Mouse (Mus musculus) heart, adult 8-10 months (tissue): Measurements from ENCODE around the gene Fgf18. TPM values are rescaled to one million over a fixed set of nuclear protein-coding genes. Genes with fewer than 3 reads are reported as not detected.

ENCODE experiments used
- DNase-seq: peaks from one replicate; pipeline ENCODE4 v3.0.0; 2022; ENCODE audit warnings: low spot score
- total RNA-seq, 4 experiments: library from RNA; stranded (reverse); gene quantifications; 2 replicates each; pipeline ENCODE4 v1.2.4; 2022

The Fgf18 gene
- total RNA-seq, 4 experiments from 2014 or later = 3.0 to 5.6 (median 4.9) TPM

- no peak for DNase-seq
These were observed 4.1 kb upstream of the Fgf18 start for GRCm38 (mm10) chr11:33151128-33151779.

- DNase-seq = no peak
These were observed 3.2 kb upstream of the Fgf18 start for GRCm38 (mm10) chr11:33150364-33150763.

DNA sequence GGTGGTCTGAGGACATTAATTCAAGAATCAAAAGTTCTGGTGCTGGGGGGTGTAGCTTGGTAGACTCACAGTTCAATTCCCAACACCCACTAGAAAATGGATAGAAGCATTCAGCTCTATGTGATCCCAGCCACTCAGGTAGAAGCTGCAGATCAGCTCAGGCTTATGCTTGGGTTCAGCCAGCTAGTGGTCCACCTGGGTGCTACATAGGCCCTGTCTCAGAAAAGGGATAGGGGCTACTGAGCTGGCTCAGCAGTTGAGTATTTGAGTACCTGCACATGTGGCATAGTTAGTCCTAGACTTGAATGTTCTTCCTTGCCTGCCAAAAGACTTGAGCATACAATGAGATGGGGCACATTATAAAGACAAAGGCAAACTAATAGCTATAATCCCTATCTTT, 2.3 kb upstream of the Fgf18 start:
- no peak for DNase-seq

GRCm38 (mm10) chr11:33149088-33149436, 1.9 kb upstream of the Fgf18 start:
- no peak for DNase-seq

DNA sequence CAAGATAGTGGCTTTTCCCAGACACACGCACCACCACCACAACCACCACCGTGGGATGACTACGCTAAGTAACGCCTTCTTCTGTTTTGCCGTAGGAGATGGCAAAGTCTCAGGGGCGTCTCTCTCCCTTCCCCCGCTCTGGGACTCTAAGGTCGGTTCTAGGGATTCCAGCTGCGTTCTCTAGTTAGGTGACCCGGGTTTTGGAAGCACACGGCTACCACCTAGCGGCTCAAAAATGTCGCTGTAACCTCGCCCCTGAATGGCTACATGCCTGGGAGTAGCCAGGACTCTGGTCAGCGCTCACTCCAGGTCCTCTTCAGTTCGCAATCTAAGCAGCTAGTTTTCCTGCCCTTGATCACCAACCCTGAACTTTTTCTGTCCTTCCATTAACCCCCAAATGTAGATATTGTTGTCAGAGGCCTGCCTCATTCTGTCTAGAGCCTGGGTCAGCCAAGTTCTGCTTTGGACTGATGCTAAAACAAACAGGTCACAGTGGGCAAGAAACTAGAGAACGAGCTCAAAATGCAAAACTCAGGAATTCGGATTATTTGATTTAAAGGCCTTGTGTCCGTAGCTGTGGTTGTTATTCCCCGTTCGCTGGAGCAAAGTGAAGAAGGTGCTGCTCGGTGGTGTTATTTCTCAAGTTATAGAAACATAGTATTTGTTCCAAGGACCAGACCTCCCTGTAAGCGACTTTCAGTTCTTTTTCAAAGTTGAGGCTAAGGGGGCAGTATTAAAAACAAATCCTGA, 1.3 kb upstream of the Fgf18 start:
- DNase-seq = peak; percentile 80

DNA sequence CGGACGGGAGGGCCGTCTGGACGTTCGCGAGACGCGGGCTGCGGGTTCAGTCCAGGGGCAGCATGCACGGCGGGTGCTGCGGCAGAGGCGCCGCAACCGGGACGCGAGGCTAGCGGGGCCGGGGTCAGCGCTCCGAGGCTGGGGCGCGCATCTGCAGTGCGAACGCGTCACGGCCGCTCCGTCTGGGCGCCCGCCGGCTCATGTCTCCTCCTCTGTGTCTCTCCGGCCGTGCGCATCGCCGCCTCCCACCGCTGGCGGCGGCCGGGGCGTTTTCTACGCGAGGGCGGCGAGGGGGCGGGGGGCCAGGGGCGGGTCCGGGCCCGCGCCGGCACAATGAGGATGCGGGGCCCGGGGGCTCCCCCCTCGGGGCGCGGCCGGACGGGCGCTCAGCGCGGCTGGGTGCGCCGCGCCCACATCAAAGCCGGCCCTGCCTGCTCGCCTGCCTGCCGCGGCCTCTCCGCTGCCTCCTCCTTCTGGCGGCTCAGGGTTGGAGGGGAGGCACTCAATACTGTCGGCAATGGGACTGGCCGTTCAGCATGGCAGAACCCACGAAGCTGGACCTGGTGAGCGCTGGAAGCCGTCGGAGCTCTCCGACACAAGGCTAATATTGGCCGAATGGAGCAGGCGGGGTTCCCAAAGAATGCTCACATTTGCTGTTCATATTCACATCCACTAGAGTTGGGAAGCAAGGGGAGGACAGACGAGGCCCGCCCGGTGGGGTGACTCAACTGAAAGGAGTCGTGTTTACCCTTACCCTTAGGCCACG, 555 bp upstream of the Fgf18 start:
- DNase-seq = no peak

- DNase-seq = no peak
These were observed 509 bp downstream of the Fgf18 start for GRCm38 (mm10) chr11:33146651-33147131.

- peak; percentile 77 for DNase-seq
These were observed 1.1 kb downstream of the Fgf18 start for GRCm38 (mm10) chr11:33146143-33146497.

DNA sequence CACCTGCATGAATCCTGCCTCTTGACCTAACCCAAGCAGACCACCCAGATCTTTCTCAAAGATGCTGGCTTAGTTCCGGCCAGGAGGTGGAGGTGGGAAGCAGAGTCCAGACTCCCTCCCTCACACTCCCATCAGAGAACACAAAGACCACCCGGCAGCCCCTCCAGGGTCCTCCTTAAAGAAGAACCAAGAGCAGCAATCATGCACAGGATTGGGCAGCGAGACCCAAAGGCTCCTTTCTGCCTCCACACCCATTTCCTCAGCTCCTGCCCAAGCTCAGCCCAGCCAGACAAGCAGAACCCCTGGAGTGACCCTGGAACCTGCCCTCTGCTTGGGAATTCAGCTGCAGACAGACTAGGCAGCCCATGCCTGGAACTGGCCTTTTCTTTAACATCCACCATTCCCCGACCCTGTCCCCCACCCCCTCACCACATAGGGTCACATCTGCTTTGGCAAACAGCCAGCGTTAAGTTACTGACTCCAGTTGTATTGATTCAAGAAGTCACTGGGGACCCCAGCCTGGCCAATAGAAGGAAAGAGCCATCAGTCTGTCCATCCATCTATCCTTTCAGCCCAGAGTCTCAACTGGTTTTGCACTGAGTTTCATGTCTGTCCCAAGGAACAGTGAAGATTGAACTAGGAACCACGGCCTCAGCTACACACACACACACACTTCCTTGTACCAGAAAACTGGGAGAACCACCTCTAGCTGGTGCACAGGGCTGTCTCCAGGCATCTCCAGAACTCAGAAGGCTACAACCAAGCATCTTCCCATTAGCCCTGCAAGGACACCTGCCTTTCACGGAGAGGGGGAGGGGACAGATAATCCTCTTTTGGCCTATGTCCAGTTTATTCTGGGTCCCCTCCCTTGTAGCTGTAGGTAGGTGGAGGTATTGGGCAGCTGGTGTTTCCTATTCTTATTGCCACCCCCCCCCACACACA, 1.7 kb downstream of the Fgf18 start:
- DNase-seq = no peak

DNA sequence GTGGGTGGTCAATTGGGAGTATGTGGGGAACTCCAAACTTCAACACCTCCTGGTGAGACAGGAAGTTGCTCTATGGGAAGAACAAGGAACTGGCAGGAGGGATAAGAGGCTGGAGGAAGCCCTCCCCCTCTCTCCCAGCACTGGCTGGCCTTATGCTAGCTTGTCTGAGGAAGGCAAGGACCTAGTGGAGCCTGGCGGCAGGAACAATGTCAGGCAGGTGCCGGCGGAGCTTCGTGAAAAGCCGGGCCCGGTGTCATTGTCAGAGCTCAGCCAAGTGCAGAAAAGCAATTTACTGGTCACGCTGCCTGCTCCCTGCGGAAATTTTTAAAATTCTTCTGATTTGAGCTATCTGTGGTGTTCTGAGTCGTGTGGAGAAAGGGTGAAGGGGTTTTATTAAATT, 3.3 kb downstream of the Fgf18 start:
- no peak for DNase-seq

DNA sequence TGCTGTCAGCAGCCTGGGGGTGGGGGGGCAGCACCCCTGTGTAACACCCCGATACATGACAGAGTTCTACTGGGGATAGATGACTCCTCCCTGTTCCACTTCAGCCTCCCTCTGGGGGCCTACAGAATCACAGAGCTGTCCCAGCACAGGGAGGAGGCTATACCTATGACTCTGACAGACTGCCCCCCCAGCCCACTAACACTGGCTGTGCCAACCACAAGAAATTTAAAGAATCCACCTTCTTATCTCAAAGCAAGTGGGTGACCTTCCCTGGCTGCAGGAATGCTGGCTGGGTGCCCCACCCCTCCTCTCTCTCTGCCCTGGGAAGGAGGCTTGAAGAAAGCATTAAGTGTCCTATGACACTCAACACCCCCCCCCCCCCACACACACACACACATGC, 4.4 kb downstream of the Fgf18 start:
- DNase-seq = no peak

GRCm38 (mm10) chr11:33140111-33140460, 7.1 kb downstream of the Fgf18 start:
- DNase-seq = no peak

DNA sequence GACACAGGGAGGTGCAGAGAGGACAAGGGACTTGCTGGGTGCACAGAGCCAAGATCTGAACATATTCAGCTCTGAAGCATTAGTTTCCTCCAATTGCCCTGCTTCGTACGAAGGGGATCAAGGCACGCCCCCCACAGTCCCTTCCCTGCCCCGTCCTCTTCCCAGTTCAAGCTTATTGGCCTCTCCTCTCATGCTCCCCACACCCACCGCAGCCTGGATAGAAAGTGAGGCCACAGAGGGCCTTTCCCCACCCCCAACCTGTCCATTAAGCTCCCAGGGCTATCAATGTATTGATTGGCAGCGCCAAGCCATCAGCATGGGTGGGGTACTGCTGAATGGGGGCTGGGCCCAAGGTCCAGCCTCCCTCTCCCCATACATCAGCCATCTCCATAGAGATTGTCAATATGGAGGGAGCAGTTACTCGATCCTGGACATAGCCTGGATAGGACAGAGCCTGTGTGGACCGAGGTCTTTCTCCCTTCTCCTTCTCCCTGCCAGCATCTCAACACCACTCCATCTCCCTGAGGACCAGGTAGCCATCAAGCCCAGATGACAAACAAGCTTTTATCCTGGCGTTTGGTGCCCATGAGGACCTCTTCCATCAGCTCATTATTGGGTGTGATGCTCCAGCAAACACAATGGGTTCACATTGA, 7.6 kb downstream of the Fgf18 start:
- DNase-seq = no peak

GRCm38 (mm10) chr11:33138686-33139085, 8.5 kb downstream of the Fgf18 start:
- DNase-seq = no peak

GRCm38 (mm10) chr11:33134391-33134986, 12.7 kb downstream of the Fgf18 start:
- no peak for DNase-seq

DNA sequence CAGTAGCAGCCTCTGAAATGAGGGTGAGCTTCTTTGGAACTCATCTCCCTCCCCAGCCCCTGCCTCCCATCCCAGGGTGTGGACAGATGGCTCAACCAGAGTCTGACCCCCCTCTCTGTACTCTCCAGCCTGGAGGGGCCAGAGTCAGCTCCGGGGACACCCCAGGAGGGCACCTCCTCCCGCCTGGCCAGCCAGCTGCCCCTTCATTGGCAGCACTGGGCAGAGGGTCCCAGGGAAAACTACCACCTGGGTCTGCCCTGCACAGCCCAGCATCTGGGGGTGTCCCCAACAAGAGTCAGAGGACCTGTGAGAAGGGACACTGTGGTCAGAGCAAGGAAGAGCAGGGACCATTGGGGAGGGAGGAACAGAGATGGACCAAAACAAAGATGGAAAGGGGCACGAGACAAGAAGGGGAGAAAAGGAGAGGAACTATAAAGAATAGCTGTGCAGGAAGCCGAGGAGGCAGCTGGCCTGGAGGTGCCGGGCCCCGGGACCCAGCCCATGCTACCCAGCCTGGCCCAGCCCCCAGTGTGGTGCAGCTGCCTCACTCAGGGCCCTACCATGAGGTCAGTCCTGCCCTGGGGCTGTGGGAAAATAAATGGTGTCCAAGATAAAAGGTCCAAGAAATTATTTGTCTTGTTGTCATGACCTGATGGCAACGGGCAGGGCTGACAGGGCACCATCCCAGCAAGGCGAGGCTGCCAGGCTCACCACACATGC, 14.4 kb downstream of the Fgf18 start:
- DNase-seq = no peak

DNA sequence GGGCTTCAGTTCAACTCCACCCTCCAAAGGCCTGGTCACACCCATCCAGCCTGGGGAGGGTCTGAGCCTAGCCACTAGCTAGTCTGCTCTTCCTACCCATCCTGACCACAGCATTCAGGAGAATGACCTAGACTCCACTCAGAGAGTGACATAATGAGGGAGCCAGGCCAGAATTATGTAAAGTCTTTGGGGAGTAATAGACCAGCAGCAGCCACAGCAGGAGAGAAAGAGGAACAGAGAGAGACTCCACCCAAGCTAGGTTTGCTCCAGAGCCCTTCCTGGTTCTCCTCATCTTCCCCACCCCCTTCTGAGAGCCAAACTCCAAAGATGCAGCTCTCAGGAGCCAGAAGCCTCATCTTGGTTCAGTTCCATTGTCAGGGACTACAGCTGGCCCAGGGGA, 20.1 kb downstream of the Fgf18 start:
- DNase-seq = no peak

- DNase-seq = no peak
These were observed 24.5 kb downstream of the Fgf18 start for GRCm38 (mm10) chr11:33122575-33123268.

- DNase-seq = no peak
These were observed 27.6 kb downstream of the Fgf18 start for GRCm38 (mm10) chr11:33119556-33119955.
